Mouse (Mus musculus) embryonic stem cell, embryonic (primary cell): ENCODE data around the gene Tmem35b.

ENCODE experiments used
- CTCF ChIA-PET, 4 experiments: fragments of 300-600 bp in 2 of 4; fragments of 350-600 bp in 2 of 4; sonication (Branson Sonifier 250); formaldehyde crosslinking; loops; one replicate each; lab custom pipeline; 2022; ENCODE audit warnings: inconsistent platforms in 2 of 4; lab: Charles Lee
- POLR2A ChIA-PET, 4 experiments: fragments of 300-600 bp in 2 of 4; fragments of 350-600 bp in 2 of 4; sonication (Branson Sonifier 250); formaldehyde crosslinking; loops; one replicate each; lab custom pipeline; 2022; ENCODE audit warnings: antibody characterized with exemption in 4 of 4, inconsistent platforms in 1 of 4; lab: Charles Lee

The Tmem35b gene

DNA sequence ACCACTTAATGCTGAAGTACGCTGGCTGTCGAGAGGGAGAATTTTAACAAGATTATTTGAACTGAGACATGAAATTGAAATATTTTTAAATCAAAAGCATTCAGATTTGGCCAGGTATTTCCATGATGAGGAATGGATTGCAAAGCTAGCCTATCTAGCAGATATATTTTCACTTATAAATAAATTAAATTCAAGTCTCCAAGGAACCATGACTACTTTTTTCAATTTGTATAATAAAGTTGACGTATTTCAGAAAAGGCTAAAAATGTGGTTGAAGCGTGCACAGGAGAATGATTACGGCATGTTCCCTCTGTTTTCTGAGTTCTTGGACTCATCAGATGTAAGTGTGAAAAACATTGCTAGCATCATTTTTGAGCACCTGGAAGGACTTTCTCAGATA, at the start of gene Tmem35b:
Gene Tmem35b, plus strand, starts transcription at position 301 of the 400 bp plus-strand sequence.
- CTCF ChIA-PET: interaction anchor here in 2 of 4 experiments (0.6 to 1.6 kb wide), 2 partner anchors 127 to 148 kb away, joined by 4 to 8 read pairs; no protein-coding TSS in a partner anchor
- POLR2A ChIA-PET: interaction anchor here in 1 of 4 experiments (0.7 kb wide), 1 partner anchor 37 kb away, joined by 3 read pairs; no protein-coding TSS in a partner anchor

GRCm38 (mm10) chr4:127074915-127075314, 48.6 kb upstream of the Tmem35b start:
- CTCF ChIA-PET: interaction anchor here in 3 of 4 experiments (0.6 to 1.2 kb wide), 8 partner anchors 77 to 294 kb away, joined by 3 to 11 read pairs (median 3); partner anchors contain the start of gene Smim12 (in 1 of the 3)

GRCm38 (mm10) chr4:127076875-127077548, 46.5 kb upstream of the Tmem35b start, which contains the start of gene Zmym6:
Gene Zmym6, plus strand, starts transcription at chr4:127077383.
- ChIA-PET CTCF (interaction anchor here in 1 of 4 experiments (0.8 to 1.7 kb wide), 3 partner anchors 85 to 173 kb away, joined by 3 to 6 read pairs (median 3); partner anchors contain the start of gene Smim12), POLR2A (interaction anchor here in 3 of 4 experiments (0.6 to 2.6 kb wide), 38 partner anchors 12 to 323 kb away, joined by 3 to 13 read pairs (median 3); partner anchors contain the start of genes Sfpq (in 2 of the 3), AU040320 (in 1 of the 3), Smim12 (in 1 of the 3) and Zmym1 (in 1 of the 3))

More at GRCm38 (mm10) chr4:127074915-127075314, 48.6 kb upstream of the Tmem35b start:
- POLR2A ChIA-PET: interaction anchor here in 2 of 4 experiments (0.7 to 1.0 kb wide), 2 partner anchors 152 to 169 kb away, joined by 3 read pairs; partner anchors contain the start of gene Smim12 (in 1 of the 2)

GRCm38 (mm10) chr4:127080806-127081205, 42.7 kb upstream of the Tmem35b start:
- ChIA-PET CTCF (no interaction called here), POLR2A (interaction anchor here in 2 of 4 experiments (0.7 kb wide), 2 partner anchors 63 to 1516 kb away, joined by 3 read pairs; no protein-coding TSS in a partner anchor)

- ChIA-PET CTCF (no interaction called here), POLR2A (interaction anchor here in 2 of 4 experiments (0.6 to 1.8 kb wide), 2 partner anchors 9 to 16 kb away, joined by 6 to 7 read pairs; no protein-coding TSS in a partner anchor)
Observed at GRCm38 (mm10) chr4:127083131-127083530, 40.4 kb upstream of the Tmem35b start.

- CTCF ChIA-PET: interaction anchor here in 1 of 4 experiments (0.6 kb wide), 1 partner anchor 13 kb away, joined by 3 read pairs; no protein-coding TSS in a partner anchor
Observed at GRCm38 (mm10) chr4:127085761-127086160, 37.7 kb upstream of the Tmem35b start.

DNA sequence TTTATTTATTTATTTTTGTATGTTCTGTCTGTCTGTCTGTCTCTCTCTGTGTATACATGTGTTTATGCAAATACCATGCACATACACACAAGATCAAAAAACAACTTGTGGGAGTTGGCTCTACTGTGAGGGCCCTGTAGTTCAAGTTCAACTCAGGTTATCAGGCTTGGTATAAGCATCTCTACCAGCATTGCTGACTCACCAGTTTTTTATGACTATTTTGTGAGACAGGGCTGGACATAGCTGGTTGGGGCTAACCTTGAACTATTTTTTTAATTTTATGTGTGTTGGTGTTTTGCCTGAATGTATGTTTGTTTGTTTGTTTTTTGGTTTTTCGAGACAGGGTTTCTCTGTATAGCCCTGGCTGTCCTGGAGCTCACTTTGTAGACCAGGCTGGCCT, 32.3 kb upstream of the Tmem35b start:
- ChIA-PET CTCF (no interaction called here), POLR2A (interaction anchor here in 2 of 4 experiments (1.1 to 1.4 kb wide), 3 partner anchors 9 to 14 kb away, joined by 3 read pairs; partner anchors contain the start of gene Zmym6 (in 1 of the 2))

More at GRCm38 (mm10) chr4:127085761-127086160, 37.7 kb upstream of the Tmem35b start:
- POLR2A ChIA-PET: interaction anchor here in 1 of 4 experiments (0.5 to 1.1 kb wide), 2 partner anchors 13 to 38 kb away, joined by 3 read pairs; partner anchors contain the start of gene Tmem35b

DNA sequence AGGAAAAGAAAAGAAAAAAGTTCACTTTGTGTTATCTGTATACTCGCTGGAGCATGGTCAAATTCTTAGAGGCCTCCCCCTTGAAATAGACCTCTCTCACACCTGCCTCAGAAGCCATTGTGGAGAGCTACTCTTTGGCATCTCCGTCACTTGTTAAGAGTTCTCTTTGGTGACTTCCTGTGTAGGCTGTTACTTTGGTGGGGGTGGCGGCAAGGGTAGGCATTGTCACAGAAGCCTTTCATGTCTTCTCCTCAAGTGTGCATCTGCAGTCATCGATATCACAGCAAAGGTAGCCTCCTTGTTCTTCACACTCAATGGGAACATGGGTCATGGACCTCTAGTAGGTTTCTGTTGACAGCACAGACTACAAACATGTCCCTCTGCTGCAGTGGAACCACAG, 28.4 kb upstream of the Tmem35b start:
- ChIA-PET POLR2A (interaction anchor here in 1 of 4 experiments (1.3 to 1.9 kb wide), 2 partner anchors 18 to 32 kb away, joined by 4 to 6 read pairs; partner anchors contain the start of gene Zmym6), CTCF (interaction anchor here in 1 of 4 experiments (0.6 to 0.7 kb wide), 2 partner anchors 390 to 1253 kb away, joined by 3 read pairs; no protein-coding TSS in a partner anchor)

GRCm38 (mm10) chr4:127099552-127099951, 23.9 kb upstream of the Tmem35b start:
- ChIA-PET CTCF (interaction anchor here (0.6 to 1.0 kb wide), 6 partner anchors 13 to 1118 kb away, joined by 3 to 11 read pairs (median 4); no protein-coding TSS in a partner anchor), POLR2A (interaction anchor here in 2 of 4 experiments (0.6 to 1.4 kb wide), 6 partner anchors 14 to 79 kb away, joined by 3 to 7 read pairs (median 3); partner anchors contain the start of gene Sfpq (in 1 of the 2))

- ChIA-PET POLR2A (interaction anchor here in 2 of 4 experiments (0.8 to 1.3 kb wide), 2 partner anchors 24 to 31 kb away, joined by 3 to 5 read pairs; no protein-coding TSS in a partner anchor), CTCF (no interaction called here)
Observed at GRCm38 (mm10) chr4:127107566-127107965, 15.9 kb upstream of the Tmem35b start.

GRCm38 (mm10) chr4:127110570-127110969, 12.9 kb upstream of the Tmem35b start:
- CTCF ChIA-PET: interaction anchor here in 1 of 4 experiments (0.7 kb wide), 1 partner anchor 220 kb away, joined by 10 read pairs; the partner anchor contains the start of gene Gjb3

DNA sequence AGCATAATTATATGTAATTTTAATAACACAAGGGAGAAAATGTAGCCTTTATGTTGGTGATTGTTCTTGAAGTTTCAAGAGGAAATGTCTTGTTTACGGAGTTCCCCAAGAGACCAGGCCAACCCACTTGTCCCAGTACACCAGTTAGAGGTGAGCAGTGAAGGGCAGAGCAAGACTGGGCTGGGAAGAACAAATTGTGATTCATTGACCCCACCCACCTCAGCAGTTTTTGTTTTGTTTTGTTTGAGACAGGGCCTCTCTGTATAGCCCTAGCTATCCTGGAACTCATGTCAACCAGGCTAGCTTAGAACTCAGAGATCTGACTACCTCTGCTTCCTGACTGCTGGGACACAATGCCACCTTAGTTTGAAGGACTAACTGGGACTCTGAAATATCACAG, 840 bp downstream of the Tmem35b start:
- ChIA-PET CTCF (interaction anchor here in 1 of 4 experiments (1.6 kb wide), 1 partner anchor 126 kb away, joined by 4 read pairs; no protein-coding TSS in a partner anchor), POLR2A (interaction anchor here in 3 of 4 experiments (0.6 to 1.4 kb wide), 10 partner anchors 14 to 486 kb away, joined by 3 to 9 read pairs (median 4); partner anchors contain the start of genes Smim12 (in 1 of the 3) and Zmym6 (in 1 of the 3))

More at GRCm38 (mm10) chr4:127110570-127110969, 12.9 kb upstream of the Tmem35b start:
- POLR2A ChIA-PET: interaction anchor here in 1 of 4 experiments (0.6 kb wide), 1 partner anchor 106 kb away, joined by 4 read pairs; no protein-coding TSS in a partner anchor

DNA sequence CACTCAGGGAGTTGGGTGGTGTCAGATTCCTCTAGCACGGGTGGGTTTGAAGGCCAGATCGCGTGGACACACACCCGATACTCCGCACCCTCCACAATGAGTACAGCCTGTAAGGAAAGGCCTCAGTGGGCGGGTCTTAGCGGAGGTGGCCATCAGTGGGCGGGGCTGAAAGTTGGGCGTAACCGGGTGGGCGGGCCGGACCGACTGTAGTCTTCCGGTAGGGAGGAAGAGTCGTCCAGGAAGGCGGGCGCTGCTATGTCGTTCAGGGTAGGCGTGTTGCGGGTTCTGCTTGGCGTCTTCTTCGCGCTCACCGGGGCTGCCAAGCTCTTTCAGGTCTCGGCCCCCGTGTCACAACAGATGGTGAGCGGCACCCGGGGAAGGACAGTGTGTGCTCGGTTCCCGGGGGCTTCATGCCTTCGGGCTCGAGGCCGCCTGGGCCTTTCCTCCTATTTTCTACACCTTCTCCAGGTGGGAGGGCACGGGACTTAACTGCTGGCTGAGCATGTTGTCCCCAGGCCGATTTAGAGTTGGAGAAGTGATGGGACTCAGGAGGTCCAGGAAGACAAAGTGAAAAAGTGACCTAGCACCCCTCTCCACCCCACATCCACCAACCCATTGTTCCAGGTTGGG, 2.5 kb downstream of the Tmem35b start:
- CTCF ChIA-PET: interaction anchor here in 2 of 4 experiments (0.8 to 1.2 kb wide), 2 partner anchors 11 to 109 kb away, joined by 3 to 4 read pairs; no protein-coding TSS in a partner anchor
- POLR2A ChIA-PET: interaction anchor here in 2 of 4 experiments (0.6 to 4.1 kb wide), 14 partner anchors 11 to 219 kb away, joined by 3 to 24 read pairs (median 4); partner anchors contain the start of gene Dlgap3 (in 1 of the 2)

DNA sequence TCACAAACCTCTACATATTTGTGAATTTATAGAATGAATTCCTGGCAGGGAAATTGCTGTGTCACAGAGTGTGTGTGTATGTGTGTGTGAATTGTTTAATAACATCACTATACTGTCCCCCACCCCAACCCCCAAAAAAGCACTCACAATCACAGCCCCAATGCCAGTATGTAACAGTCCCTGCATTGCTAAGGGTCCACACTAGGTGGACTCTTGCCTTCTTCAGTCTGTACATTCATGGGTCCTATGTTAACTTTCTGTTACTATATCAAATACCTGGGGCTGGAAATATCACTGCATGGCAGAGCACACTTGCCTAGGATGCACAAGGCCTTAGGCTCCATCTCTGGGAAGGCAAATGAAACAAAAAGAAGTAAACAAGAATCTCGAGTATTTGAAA, 11.2 kb downstream of the Tmem35b start:
- ChIA-PET CTCF (interaction anchor here in 1 of 4 experiments (0.6 kb wide), 1 partner anchor 149 kb away, joined by 4 read pairs; no protein-coding TSS in a partner anchor), POLR2A (no interaction called here)

DNA sequence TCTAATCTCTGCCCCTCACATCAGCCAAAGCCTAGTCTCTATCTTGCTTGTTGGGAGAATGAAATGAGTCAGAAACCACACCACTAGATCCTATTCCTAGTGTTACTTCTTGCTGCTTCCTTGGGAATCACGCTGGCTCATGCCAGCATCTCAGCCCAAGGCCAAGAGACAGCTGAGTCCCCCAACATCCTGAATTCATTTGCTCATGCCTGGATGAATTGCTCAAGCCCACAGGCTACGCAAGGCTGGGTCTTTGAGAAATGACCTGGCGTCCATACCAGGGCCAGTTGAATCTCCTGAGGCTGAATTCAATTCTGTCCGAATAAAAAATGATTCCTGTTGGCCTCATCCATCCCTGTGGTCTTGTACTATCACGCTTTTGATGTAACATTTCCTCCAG, 14.1 kb downstream of the Tmem35b start:
- ChIA-PET POLR2A (interaction anchor here in 3 of 4 experiments (0.6 to 3.0 kb wide), 32 partner anchors 7 to 1020 kb away, joined by 3 to 24 read pairs (median 4); partner anchors contain the start of genes Sfpq (in 1 of the 3), Smim12 (in 1 of the 3) and Zmym6 (in 1 of the 3)), CTCF (interaction anchor here in 3 of 4 experiments (0.6 to 1.5 kb wide), 7 partner anchors 18 to 457 kb away, joined by 3 to 11 read pairs (median 4); partner anchors contain the start of genes Gja4 (in 2 of the 3) and Smim12 (in 1 of the 3))

DNA sequence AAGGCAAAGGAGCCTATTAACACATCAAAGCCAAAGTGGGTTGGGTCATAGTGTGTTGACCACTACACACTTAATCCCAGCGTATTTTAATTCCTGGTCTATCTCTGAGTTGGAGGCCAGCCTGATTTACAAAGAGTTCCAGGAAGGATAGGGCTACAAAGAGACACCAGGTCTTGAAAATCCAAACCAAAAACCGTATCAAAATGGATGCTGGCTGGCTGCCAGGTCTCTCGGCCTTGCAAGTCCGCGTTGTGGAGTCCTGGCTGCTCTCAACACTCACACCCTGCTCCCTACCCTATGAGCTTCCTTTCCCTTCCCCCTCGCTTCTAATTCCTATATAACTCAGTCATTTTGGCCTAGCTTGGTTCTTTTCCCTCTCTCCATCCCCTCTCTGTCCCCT, 15.0 kb downstream of the Tmem35b start:
- ChIA-PET POLR2A (interaction anchor here (0.6 to 3.0 kb wide), 37 partner anchors 8 to 308 kb away, joined by 3 to 24 read pairs (median 4); partner anchors contain the start of genes Sfpq (in 2 of the 4), Smim12 (in 1 of the 4) and Zmym6 (in 1 of the 4)), CTCF (interaction anchor here in 3 of 4 experiments (0.6 to 1.5 kb wide), 8 partner anchors 14 to 175 kb away, joined by 3 to 6 read pairs (median 4); partner anchors contain the start of genes Gja4 (in 2 of the 3) and Smim12 (in 1 of the 3))
